Mouse (Mus musculus) midbrain, postnatal 0 days (tissue): Measurements from ENCODE around the gene Thsd4. TPM values are rescaled to one million over a fixed set of nuclear protein-coding genes. Genes with fewer than 3 reads are reported as not detected.
"Not testable (repeated sequence)": the region's sequence is repeated elsewhere in the genome, so short reads cannot be mapped to it uniquely, and the experiment has no call there.

ENCODE experiments used
- ATAC-seq: fragments of 200-750 bp; cut with Nextera tagmentation; 2 replicates; pipeline ENCODE4 v1.8.0; 2017; ENCODE audit warnings: moderate number of reproducible peaks, mild to moderate bottlenecking, moderate TSS enrichment, moderate library complexity; ENCODE audit not compliant: low FRiP score
- DNase-seq: peaks from one replicate; pipeline ENCODE4 v3.0.0-alpha.2; 2015; ENCODE audit warnings: low spot score
- H3K27ac ChIP-seq: fragments of 300-500 bp; sonication (generic); 2 replicates; pipeline ENCODE4 v1.5.1; 2014; ENCODE audit warnings: low read depth, mild to moderate bottlenecking, low read length, mixed read lengths
- H3K27me3 ChIP-seq: fragments of 300-500 bp; sonication (generic); 2 replicates; pipeline ENCODE4 v1.6.1; 2014; ENCODE audit warnings: low read length, control low read depth, mixed read lengths; ENCODE audit not compliant: insufficient read depth
- H3K36me3 ChIP-seq: fragments of 300-500 bp; sonication (generic); 2 replicates; pipeline ENCODE4 v1.6.1; 2014; ENCODE audit warnings: low read length, control low read depth, mixed read lengths; ENCODE audit not compliant: insufficient read depth
- H3K4me1 ChIP-seq: fragments of 300-500 bp; sonication (generic); 2 replicates; pipeline ENCODE4 v1.6.1; 2014; ENCODE audit warnings: mild to moderate bottlenecking, control low read depth, antibody characterized with exemption, low read length, mixed read lengths; ENCODE audit not compliant: insufficient read depth
- H3K4me2 ChIP-seq: fragments of 300-500 bp; sonication (generic); 2 replicates; pipeline ENCODE4 v1.6.1; 2014; ENCODE audit warnings: low read depth, mild to moderate bottlenecking, low read length, mixed read lengths; ENCODE audit not compliant: poor library complexity, severe bottlenecking
- H3K4me3 ChIP-seq: fragments of 300-500 bp; sonication (generic); 2 replicates; pipeline ENCODE4 v1.5.1; 2014; ENCODE audit warnings: low read depth, mild to moderate bottlenecking, low read length, moderate library complexity
- H3K9ac ChIP-seq: fragments of 300-500 bp; sonication (generic); replicated peaks from 2 replicates; pipeline ENCODE4 v1.6.1; 2014; ENCODE audit warnings: mild to moderate bottlenecking, low read length, moderate library complexity, mixed read lengths; ENCODE audit not compliant: poor library complexity, severe bottlenecking
- H3K9me3 ChIP-seq: fragments of 300-500 bp; sonication (generic); 2 replicates; pipeline ENCODE4 v1.6.1; 2016; ENCODE audit warnings: low read length, control low read depth
- CTCF ChIP-seq: IDR thresholded peaks from 2 replicates; pipeline ENCODE4 v1.5.1; 2016; ENCODE audit warnings: antibody characterized with exemption, mild to moderate bottlenecking
- WGBS: fragments of 180-500 bp; shearing (Covaris S2); extraction: QIAGEN DNeasy Blood & Tissue Kit; methylation state at CpG from one replicate; pipeline ENCODE4 v1.1.7; 2014; 5-methylcytosine and 5-hydroxymethylcytosine counted together
- polyA plus RNA-seq: library from polyadenylated mRNA; unstranded; fragments of >200 nt; fragmentation: Nextera tagmentation; extraction: Ambion mirVana; gene quantifications from 2 replicates; pipeline ENCODE4 v1.2.1, GENCODE M21; 2015
- total RNA-seq: library from RNA; depleted of rRNA; stranded (reverse); fragments of >200 nt; gene quantifications from 2 replicates; pipeline ENCODE4 v1.2.3, GENCODE M21; 2014

The Thsd4 gene
- total and polyA plus RNA-seq, 2 experiments from 2014 or later = 4.8 to 23.6 TPM

DNA sequence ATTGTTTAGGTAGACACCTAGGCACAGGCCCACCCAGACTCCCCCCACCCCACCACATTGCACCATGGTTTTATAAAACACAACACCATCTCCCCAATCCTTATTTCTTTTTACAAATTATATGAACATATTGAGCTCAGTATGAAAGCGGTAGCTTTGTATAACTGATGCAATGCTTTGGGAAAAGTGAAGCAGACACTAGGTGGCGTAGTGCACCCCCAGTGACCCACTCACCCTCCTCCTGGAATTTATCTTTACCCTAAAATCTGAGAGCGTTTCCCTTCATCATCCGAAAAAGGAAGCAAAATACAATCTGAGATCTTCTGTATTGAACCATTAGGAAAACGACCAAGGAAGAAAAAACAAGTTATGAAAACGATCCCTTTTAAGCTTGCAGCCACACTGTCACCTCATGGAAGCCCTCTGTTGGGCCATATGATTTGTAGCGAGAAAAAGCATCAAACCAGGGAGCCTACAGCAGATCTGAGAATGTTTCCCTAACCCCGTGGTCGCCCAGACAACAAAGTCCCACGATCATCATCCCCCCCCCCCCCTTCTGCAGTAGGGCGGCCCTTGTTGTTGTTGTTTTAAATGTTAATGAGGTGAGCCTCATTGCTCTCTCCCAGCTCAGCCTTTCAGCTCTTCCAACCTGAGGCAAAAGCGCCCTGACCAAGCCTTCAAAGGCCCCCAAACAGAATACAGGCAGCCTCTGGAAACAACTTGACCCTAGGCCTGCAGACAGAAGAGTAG, 246.3 kb downstream of the Thsd4 start:
- H3K9ac ChIP-seq = no peak overlapping the region
- no peaks in the 10 kb centered on the region for H3K36me3 ChIP-seq
- no peak overlapping the region for H3K27ac ChIP-seq
- H3K9me3 ChIP-seq = no peaks in the 10 kb centered on the region
- H3K4me1 ChIP-seq = no peaks in the 10 kb centered on the region
- no peak for ATAC-seq
- 11% methylated on average over 12 of the region's 12 CpGs for WGBS
- no peaks in the 10 kb centered on the region for H3K27me3 ChIP-seq
- no peak overlapping the region for H3K4me2 ChIP-seq
- DNase-seq = no peak
- TF ChIP-seq CTCF = peak; percentile 74
- no peak overlapping the region for H3K4me3 ChIP-seq

DNA sequence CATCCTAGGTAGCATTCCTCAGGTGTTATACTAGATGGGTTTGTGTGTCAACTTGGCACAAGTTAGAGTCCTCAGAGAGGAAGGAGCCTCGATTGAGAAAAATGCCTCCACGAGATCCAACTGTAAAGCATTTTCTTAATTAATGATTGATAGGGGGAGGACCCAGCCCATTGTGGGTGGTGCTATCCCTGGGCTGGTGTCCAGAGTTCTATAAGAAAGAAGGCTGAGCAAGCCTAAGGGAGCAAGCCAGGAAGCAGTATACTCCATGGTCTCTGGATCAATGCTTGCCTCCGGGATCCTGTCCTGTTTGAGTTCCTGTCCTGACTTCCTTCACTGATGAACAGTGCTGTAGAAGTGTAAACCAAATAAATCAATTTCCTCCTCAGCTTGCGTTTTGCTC, 247.3 kb downstream of the Thsd4 start:
- Histone ChIP-seq H3K36me3 (no peaks in the 10 kb centered on the region), H3K9me3 (no peaks in the 10 kb centered on the region)

DNA sequence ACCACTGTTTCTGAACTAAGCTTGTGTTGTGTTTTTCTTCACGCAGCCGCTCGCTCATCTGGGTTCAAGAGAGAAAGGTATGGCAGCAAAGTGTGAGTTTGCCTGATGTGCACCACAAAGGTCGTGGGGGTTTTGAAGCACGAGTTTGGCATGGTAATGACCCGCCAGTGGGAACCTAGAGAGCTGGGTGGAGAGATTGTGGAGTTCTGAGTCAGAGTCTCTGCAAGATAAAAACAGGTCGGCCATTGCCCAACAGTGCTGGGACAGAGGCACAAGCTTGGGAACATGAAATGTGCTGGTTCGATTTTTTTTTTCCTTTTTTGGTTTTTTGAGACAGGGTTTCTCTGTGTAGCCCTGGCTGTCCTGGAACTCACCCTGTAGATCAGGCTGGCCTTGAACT, 249.5 kb downstream of the Thsd4 start:
- not testable (repeated sequence) for H3K9me3 ChIP-seq, H3K36me3 ChIP-seq, ATAC-seq, H3K4me2 ChIP-seq, DNase-seq, H3K27me3 ChIP-seq, H3K27ac ChIP-seq, H3K4me3 ChIP-seq, H3K9ac ChIP-seq, H3K4me1 ChIP-seq
- WGBS = 92% methylated on average over 8 of the region's 8 CpGs

More for the DNA sequence above, 247.3 kb downstream of the Thsd4 start:
- DNase-seq (no peak), ATAC-seq (no peak)
- 85% methylated on average over 4 of the region's 4 CpGs for WGBS
- no peak overlapping the region for H3K4me3 ChIP-seq
- no peaks in the 10 kb centered on the region for H3K4me1 ChIP-seq
- no peak overlapping the region for H3K27ac ChIP-seq
- TF ChIP-seq CTCF = no peak
- H3K4me2 ChIP-seq = no peak overlapping the region
- H3K9ac ChIP-seq = no peak overlapping the region
- H3K27me3 ChIP-seq = no peaks in the 10 kb centered on the region

DNA sequence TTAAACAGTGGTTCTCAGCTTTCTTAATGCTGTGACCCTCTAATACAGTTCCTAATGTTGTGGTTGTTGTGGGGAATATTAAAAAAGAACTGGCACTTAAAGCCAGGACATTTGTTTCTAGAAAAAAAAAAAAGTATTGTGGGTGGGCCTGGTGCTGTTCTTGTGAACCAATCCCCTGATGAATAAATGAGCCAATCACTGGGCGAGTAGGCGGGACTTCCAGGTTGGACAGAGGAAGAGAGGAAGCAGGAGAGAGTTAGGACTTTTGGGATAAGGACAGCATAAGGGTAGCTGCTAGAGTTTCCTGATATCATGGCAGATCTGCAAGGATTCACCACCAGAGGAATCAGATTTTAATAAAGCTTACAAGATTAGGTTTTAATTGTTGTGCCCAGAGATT, 249.9 kb downstream of the Thsd4 start:
- Histone ChIP-seq H3K4me2 (no peak overlapping the region), H3K4me1 (no peaks in the 10 kb centered on the region), H3K9ac (no peak overlapping the region), H3K9me3 (no peaks in the 10 kb centered on the region), H3K27me3 (no peaks in the 10 kb centered on the region), H3K27ac (no peak overlapping the region), H3K4me3 (no peak overlapping the region), H3K36me3 (no peaks in the 10 kb centered on the region)
- WGBS = 81% methylated on average over 2 of the region's 2 CpGs
- no peak for TF ChIP-seq CTCF
- ATAC-seq (no peak), DNase-seq (no peak)

- no peak for TF ChIP-seq CTCF
- H3K4me1 ChIP-seq = peaks cover 9% of the 10 kb centered on the region; the same call in 1 of the 2 replicates
- no peaks in the 10 kb centered on the region for H3K36me3 ChIP-seq
- no peaks in the 10 kb centered on the region for H3K27me3 ChIP-seq
- no peak for DNase-seq
- H3K4me2 ChIP-seq = no peak overlapping the region
- no peak overlapping the region for H3K27ac ChIP-seq
- H3K9me3 ChIP-seq = no peaks in the 10 kb centered on the region
- H3K9ac ChIP-seq = no peak overlapping the region
- WGBS = 86% methylated on average over 5 of the region's 5 CpGs
- no peak for ATAC-seq
- no peak overlapping the region for H3K4me3 ChIP-seq
Observed at GRCm38 (mm10) chr9:60269807-60270206, 252.0 kb downstream of the Thsd4 start.

DNA sequence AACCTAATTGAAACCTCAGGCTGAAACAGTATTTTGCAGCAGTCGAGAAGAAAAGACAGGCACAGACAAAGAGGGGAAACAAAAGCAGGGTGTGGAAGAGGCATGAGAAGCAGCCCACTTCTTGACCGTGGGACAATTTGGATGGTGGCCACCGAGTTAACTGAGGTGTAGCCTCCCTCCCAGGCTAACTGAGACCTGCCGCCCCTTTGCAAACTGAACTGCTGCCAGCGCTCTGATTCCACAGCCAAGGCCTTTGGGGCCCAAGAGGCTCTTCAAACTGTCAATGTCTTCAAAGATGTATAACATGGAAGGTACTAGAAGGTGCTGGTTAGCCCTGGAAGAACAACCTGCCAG, 254.6 kb downstream of the Thsd4 start:
- 22% methylated on average over 5 of the region's 5 CpGs for WGBS
- no peak for ATAC-seq
- H3K36me3 ChIP-seq = no peaks in the 10 kb centered on the region
- no peak for TF ChIP-seq CTCF
- 0 out of 2 replicates have a peak overlapping the region, but pooled peaks have one; percentile 20 for H3K27ac ChIP-seq
- no peak overlapping the region for H3K4me2 ChIP-seq
- H3K9ac ChIP-seq = no peak overlapping the region
- H3K4me3 ChIP-seq = no peak overlapping the region
- peaks cover 9% of the 10 kb centered on the region; the same call in 1 of the 2 replicates for H3K4me1 ChIP-seq
- H3K9me3 ChIP-seq = no peaks in the 10 kb centered on the region
- H3K27me3 ChIP-seq = no peaks in the 10 kb centered on the region
- no peak for DNase-seq
